Mouse (Mus musculus): ENCODE measurements around the gene Cdca7l. TPM values are rescaled to one million over a fixed set of nuclear protein-coding genes. Genes with fewer than 3 reads are reported as not detected.

Cdca7l gene
- polyA plus RNA-seq, 1 experiment from 2014 or later: 40.9 TPM

- no peak for ATAC-seq (ENCODE audit: insufficient number of reproducible peaks, insufficient read depth, low FRiP score, low TSS enrichment, low read depth)
- H3K4me1 ChIP-seq (replicated peaks): peaks cover 12% of the 10 kb centered on the region
- H3K27ac ChIP-seq: no peak overlapping the region
- WGBS: 78% methylated on average over 1 of the region's 1 CpGs
- H3K9me3 ChIP-seq: no peaks in the 10 kb centered on the region
- no peak overlapping the region for H3K4me3 ChIP-seq (replicated peaks)
- no peak overlapping the region for H3K4me2 ChIP-seq
- no peaks in the 10 kb centered on the region for H3K36me3 ChIP-seq
- H3K9ac ChIP-seq (replicated peaks): no peak overlapping the region
- H3K27me3 ChIP-seq: no peaks in the 10 kb centered on the region
Measured at GRCm38 (mm10) chr12:117840705-117841104, 36.6 kb downstream of the Cdca7l start.

- H3K27ac ChIP-seq: no peak overlapping the region
Measured at GRCm38 (mm10) chr12:117842676-117843075, 38.6 kb downstream of the Cdca7l start.

GRCm38 (mm10) chr12:117843302-117844074 lies 39.4 kb downstream of the Cdca7l start:
- peak overlapping the region; percentile 88 for H3K9ac ChIP-seq (replicated peaks)
- no peaks in the 10 kb centered on the region for H3K9me3 ChIP-seq
- H3K4me3 ChIP-seq (replicated peaks): peak overlapping the region; percentile 77
- peak; percentile 95 for ATAC-seq (ENCODE audit: insufficient number of reproducible peaks, insufficient read depth, low FRiP score, low TSS enrichment, low read depth)
- H3K27ac ChIP-seq: peak overlapping the region; percentile 93
- H3K4me2 ChIP-seq: peak overlapping the region; percentile 77
- peaks cover 18% of the 10 kb centered on the region for H3K4me1 ChIP-seq (replicated peaks)
- no peaks in the 10 kb centered on the region; the same call in 1 of the 2 replicates for H3K36me3 ChIP-seq
- no peaks in the 10 kb centered on the region for H3K27me3 ChIP-seq
- under 1% methylated on average over 75 of the region's 75 CpGs for WGBS

More at GRCm38 (mm10) chr12:117842676-117843075, 38.6 kb downstream of the Cdca7l start:
- Histone ChIP-seq H3K9ac (replicated peaks) (no peak overlapping the region), H3K4me3 (replicated peaks) (no peak overlapping the region), H3K9me3 (no peaks in the 10 kb centered on the region), H3K4me2 (no peak overlapping the region), H3K4me1 (replicated peaks) (peaks cover 18% of the 10 kb centered on the region), H3K27me3 (no peaks in the 10 kb centered on the region), H3K36me3 (no peaks in the 10 kb centered on the region)
- WGBS: 82% methylated on average over 1 of the region's 1 CpGs
- no peak for ATAC-seq (ENCODE audit: insufficient number of reproducible peaks, insufficient read depth, low FRiP score, low TSS enrichment, low read depth)

- peak overlapping the region; percentile 77 for H3K4me3 ChIP-seq (replicated peaks)
- H3K9ac ChIP-seq (replicated peaks): peak overlapping the region; percentile 88
- no peaks in the 10 kb centered on the region; the same call in 1 of the 2 replicates for H3K36me3 ChIP-seq
- no peaks in the 10 kb centered on the region for H3K9me3 ChIP-seq
- H3K4me2 ChIP-seq: peak overlapping the region; percentile 77
- H3K27ac ChIP-seq: peak overlapping the region; percentile 93
- H3K4me1 ChIP-seq (replicated peaks): peaks cover 18% of the 10 kb centered on the region
- WGBS: 0% methylated on average over 15 of the region's 15 CpGs
- no peaks in the 10 kb centered on the region for H3K27me3 ChIP-seq
- ATAC-seq (ENCODE audit: insufficient number of reproducible peaks, insufficient read depth, low FRiP score, low TSS enrichment, low read depth): no peak
Measured at GRCm38 (mm10) chr12:117844075-117844408, 40.0 kb downstream of the Cdca7l start.

- no peaks in the 10 kb centered on the region for H3K27me3 ChIP-seq
- H3K4me3 ChIP-seq (replicated peaks): peak overlapping the region; percentile 77
- ATAC-seq (ENCODE audit: insufficient number of reproducible peaks, insufficient read depth, low FRiP score, low TSS enrichment, low read depth): no peak
- H3K9ac ChIP-seq (replicated peaks): no peak overlapping the region
- H3K9me3 ChIP-seq: no peaks in the 10 kb centered on the region
- WGBS: 33% methylated on average over 2 of the region's 2 CpGs
- H3K27ac ChIP-seq: no peak overlapping the region
- H3K4me1 ChIP-seq (replicated peaks): peaks cover 18% of the 10 kb centered on the region
- H3K36me3 ChIP-seq: no peaks in the 10 kb centered on the region; the same call in 1 of the 2 replicates
- H3K4me2 ChIP-seq: peak overlapping the region; percentile 77
Measured at GRCm38 (mm10) chr12:117844917-117845316, 40.8 kb downstream of the Cdca7l start.

- Histone ChIP-seq H3K9me3 (no peaks in the 10 kb centered on the region), H3K27me3 (no peaks in the 10 kb centered on the region), H3K4me2 (no peak overlapping the region), H3K36me3 (no peaks in the 10 kb centered on the region; the same call in 1 of the 2 replicates), H3K27ac (no peak overlapping the region), H3K4me1 (replicated peaks) (peaks cover 21% of the 10 kb centered on the region), H3K4me3 (replicated peaks) (no peak overlapping the region), H3K9ac (replicated peaks) (no peak overlapping the region)
- ATAC-seq (ENCODE audit: insufficient number of reproducible peaks, insufficient read depth, low FRiP score, low TSS enrichment, low read depth): no peak
- WGBS: 90% methylated on average over 6 of the region's 6 CpGs
Measured at GRCm38 (mm10) chr12:117848621-117849020, 44.5 kb downstream of the Cdca7l start.

GRCm38 (mm10) chr12:117850472-117850871 lies 46.4 kb downstream of the Cdca7l start:
- H3K4me3 ChIP-seq (replicated peaks): no peak overlapping the region
- no peak overlapping the region for H3K4me2 ChIP-seq
- H3K27ac ChIP-seq: 0 out of 2 replicates have a peak overlapping the region, but pooled peaks have one; percentile 8
- no peaks in the 10 kb centered on the region for H3K27me3 ChIP-seq
- H3K9me3 ChIP-seq: no peaks in the 10 kb centered on the region
- H3K36me3 ChIP-seq: no peaks in the 10 kb centered on the region; the same call in 1 of the 2 replicates
- ATAC-seq (ENCODE audit: insufficient number of reproducible peaks, insufficient read depth, low FRiP score, low TSS enrichment, low read depth): no peak
- peaks cover 13% of the 10 kb centered on the region for H3K4me1 ChIP-seq (replicated peaks)
- no peak overlapping the region for H3K9ac ChIP-seq (replicated peaks)
- WGBS: 64% methylated on average over 10 of the region's 10 CpGs

GRCm38 (mm10) chr12:117853316-117853715 lies 49.2 kb downstream of the Cdca7l start:
- Histone ChIP-seq H3K4me1 (replicated peaks) (peaks cover 6% of the 10 kb centered on the region), H3K4me3 (replicated peaks) (no peak overlapping the region), H3K27ac (no peak overlapping the region), H3K4me2 (no peak overlapping the region), H3K9me3 (no peaks in the 10 kb centered on the region), H3K9ac (replicated peaks) (no peak overlapping the region), H3K27me3 (no peaks in the 10 kb centered on the region), H3K36me3 (no peaks in the 10 kb centered on the region; the same call in 1 of the 2 replicates)
- 34% methylated on average over 6 of the region's 6 CpGs for WGBS
- no peak for ATAC-seq (ENCODE audit: insufficient number of reproducible peaks, insufficient read depth, low FRiP score, low TSS enrichment, low read depth)

GRCm38 (mm10) chr12:117857023-117857422 lies 52.9 kb downstream of the Cdca7l start:
- no peak overlapping the region for H3K27ac ChIP-seq

GRCm38 (mm10) chr12:117857884-117858283 lies 53.8 kb downstream of the Cdca7l start:
- Histone ChIP-seq H3K27me3 (no peaks in the 10 kb centered on the region), H3K9ac (replicated peaks) (no peak overlapping the region), H3K27ac (no peak overlapping the region), H3K4me3 (replicated peaks) (no peak overlapping the region), H3K4me2 (no peak overlapping the region), H3K9me3 (no peaks in the 10 kb centered on the region), H3K36me3 (no peaks in the 10 kb centered on the region), H3K4me1 (replicated peaks) (peaks cover 5% of the 10 kb centered on the region)
- WGBS: 88% methylated on average over 6 of the region's 6 CpGs
- ATAC-seq (ENCODE audit: insufficient number of reproducible peaks, insufficient read depth, low FRiP score, low TSS enrichment, low read depth): no peak

More at GRCm38 (mm10) chr12:117857023-117857422, 52.9 kb downstream of the Cdca7l start:
- Histone ChIP-seq H3K27me3 (no peaks in the 10 kb centered on the region), H3K4me3 (replicated peaks) (no peak overlapping the region), H3K9ac (replicated peaks) (no peak overlapping the region), H3K36me3 (no peaks in the 10 kb centered on the region), H3K9me3 (no peaks in the 10 kb centered on the region), H3K4me1 (replicated peaks) (no peaks in the 10 kb centered on the region), H3K4me2 (no peak overlapping the region)
- no peak for ATAC-seq (ENCODE audit: insufficient number of reproducible peaks, insufficient read depth, low FRiP score, low TSS enrichment, low read depth)
- 83% methylated on average over 9 of the region's 9 CpGs for WGBS

GRCm38 (mm10) chr12:117860840-117861239 lies 56.8 kb downstream of the Cdca7l start:
- no peak overlapping the region for H3K4me3 ChIP-seq (replicated peaks)
- no peaks in the 10 kb centered on the region for H3K9me3 ChIP-seq
- H3K27me3 ChIP-seq: no peaks in the 10 kb centered on the region
- 81% methylated on average over 7 of the region's 7 CpGs for WGBS
- ATAC-seq (ENCODE audit: insufficient number of reproducible peaks, insufficient read depth, low FRiP score, low TSS enrichment, low read depth): no peak
- no peak overlapping the region for H3K9ac ChIP-seq (replicated peaks)
- H3K4me2 ChIP-seq: no peak overlapping the region
- H3K4me1 ChIP-seq (replicated peaks): peaks cover 12% of the 10 kb centered on the region
- H3K27ac ChIP-seq: no peak overlapping the region
- H3K36me3 ChIP-seq: peaks cover 11% of the 10 kb centered on the region; the same call in 1 of the 2 replicates
